Mouse (Mus musculus) embryonic facial prominence, embryonic 12.5 days (tissue): Measurements from ENCODE around the gene Cdkn2aip. TPM values are rescaled to one million over a fixed set of nuclear protein-coding genes. Genes with fewer than 3 reads are reported as not detected.
A peak's percentile ranks its signal among the peaks of the same experiment; 100 is the strongest.

Experiments
- ATAC-seq: fragments of 200-750 bp; cut with Nextera tagmentation; 2 replicates; pipeline ENCODE4 v1.8.0; 2017; ENCODE audit not compliant: insufficient number of reproducible peaks, insufficient read depth, low FRiP score, low TSS enrichment
- H3K27ac ChIP-seq: fragments of 300-500 bp; sonication (generic); 2 replicates; pipeline ENCODE4 v1.5.1; 2016; ENCODE audit warnings: mild to moderate bottlenecking
- H3K27me3 ChIP-seq: fragments of 300-500 bp; sonication (generic); 2 replicates; pipeline ENCODE4 v1.6.1; 2016; ENCODE audit warnings: mild to moderate bottlenecking, moderate library complexity
- H3K36me3 ChIP-seq: fragments of 300-500 bp; sonication (generic); 2 replicates; pipeline ENCODE4 v1.6.1; 2016; ENCODE audit warnings: mild to moderate bottlenecking
- H3K4me1 ChIP-seq: fragments of 300-500 bp; sonication (generic); 2 replicates; pipeline ENCODE4 v1.6.1; 2016
- H3K4me2 ChIP-seq: fragments of 300-500 bp; sonication (generic); replicated peaks from 2 replicates; pipeline ENCODE4 v1.6.1; 2016; ENCODE audit warnings: mild to moderate bottlenecking, moderate library complexity
- H3K4me3 ChIP-seq: fragments of 300-500 bp; sonication (generic); 2 replicates; pipeline ENCODE4 v1.5.1; 2016; ENCODE audit warnings: mild to moderate bottlenecking
- H3K9ac ChIP-seq: fragments of 300-500 bp; sonication (generic); 2 replicates; pipeline ENCODE4 v1.6.1; 2016; ENCODE audit warnings: mild to moderate bottlenecking, moderate library complexity
- H3K9me3 ChIP-seq: fragments of 300-500 bp; sonication (generic); 2 replicates; pipeline ENCODE4 v1.6.1; 2016; ENCODE audit warnings: mild to moderate bottlenecking, moderate library complexity
- WGBS: fragments of 180-500 bp; shearing (Covaris S2); methylation state at CpG from one replicate; pipeline ENCODE4 v1.1.7; 2016; 5-methylcytosine and 5-hydroxymethylcytosine counted together
- polyA plus RNA-seq: library from polyadenylated mRNA; unstranded; fragments of >200 nt; fragmentation: Nextera tagmentation; extraction: Ambion mirVana; gene quantifications from 2 replicates; pipeline ENCODE4 v1.2.1, GENCODE M21; 2016

The Cdkn2aip gene
- polyA plus RNA-seq, 1 experiment from 2014 or later = 33.5 TPM

- 24% methylated on average over 2 of the region's 2 CpGs for WGBS
- H3K9me3 ChIP-seq = no peaks in the 10 kb centered on the region
- no peaks in the 10 kb centered on the region for H3K36me3 ChIP-seq
- peaks cover 7% of the 10 kb centered on the region; the same call in 1 of the 2 replicates for H3K27me3 ChIP-seq
- H3K9ac ChIP-seq = no peak overlapping the region
- no peak for ATAC-seq
- no peaks in the 10 kb centered on the region for H3K4me1 ChIP-seq
- H3K27ac ChIP-seq = no peak overlapping the region
- no peak overlapping the region for H3K4me3 ChIP-seq
- no peak overlapping the region for H3K4me2 ChIP-seq
These were observed 20.6 kb downstream of the Cdkn2aip start for GRCm38 (mm10) chr8:47693119-47693518.

- Histone ChIP-seq H3K9ac (no peak overlapping the region), H3K4me2 (no peak overlapping the region), H3K27ac (no peak overlapping the region), H3K27me3 (peaks cover 7% of the 10 kb centered on the region; the same call in 1 of the 2 replicates), H3K4me1 (no peaks in the 10 kb centered on the region), H3K36me3 (no peaks in the 10 kb centered on the region), H3K9me3 (no peaks in the 10 kb centered on the region), H3K4me3 (no peak overlapping the region)
- ATAC-seq = no peak
- 71% methylated on average over 9 of the region's 10 CpGs for WGBS
These were observed 21.9 kb downstream of the Cdkn2aip start for GRCm38 (mm10) chr8:47691831-47692230.

- Histone ChIP-seq H3K4me2 (peak overlapping the region; percentile 48; the same call in 1 of the 2 replicates), H3K36me3 (no peaks in the 10 kb centered on the region), H3K4me3 (no peak overlapping the region; the same call in 1 of the 2 replicates), H3K9ac (no peak overlapping the region), H3K4me1 (no peaks in the 10 kb centered on the region), H3K27me3 (peaks cover 7% of the 10 kb centered on the region; the same call in 1 of the 2 replicates), H3K27ac (no peak overlapping the region), H3K9me3 (no peaks in the 10 kb centered on the region)
- no peak for ATAC-seq
- 42% methylated on average over 7 of the region's 7 CpGs for WGBS
These were observed 22.4 kb downstream of the Cdkn2aip start for GRCm38 (mm10) chr8:47691303-47691702.

- Histone ChIP-seq H3K36me3 (no peaks in the 10 kb centered on the region), H3K27ac (no peak overlapping the region), H3K4me1 (no peaks in the 10 kb centered on the region), H3K4me3 (peak overlapping the region; percentile 21), H3K9ac (peak overlapping the region; percentile 21), H3K27me3 (peaks cover 7% of the 10 kb centered on the region; the same call in 1 of the 2 replicates), H3K4me2 (peak overlapping the region; percentile 48), H3K9me3 (no peaks in the 10 kb centered on the region)
- 6% methylated on average over 16 of the region's 16 CpGs for WGBS
- no peak for ATAC-seq
These were observed 23.1 kb downstream of the Cdkn2aip start for GRCm38 (mm10) chr8:47690674-47691078.

- H3K27me3 ChIP-seq = peaks cover 7% of the 10 kb centered on the region; the same call in 1 of the 2 replicates
- H3K9me3 ChIP-seq = no peaks in the 10 kb centered on the region
- H3K9ac ChIP-seq = no peak overlapping the region
- WGBS = 57% methylated on average over 12 of the region's 12 CpGs
- ATAC-seq = no peak
- H3K4me2 ChIP-seq = no peak overlapping the region
- no peaks in the 10 kb centered on the region for H3K4me1 ChIP-seq
- H3K4me3 ChIP-seq = no peak overlapping the region
- H3K27ac ChIP-seq = no peak overlapping the region
- no peaks in the 10 kb centered on the region for H3K36me3 ChIP-seq
These were observed 23.9 kb downstream of the Cdkn2aip start for GRCm38 (mm10) chr8:47689704-47690326.

- H3K27me3 ChIP-seq = no peaks in the 10 kb centered on the region
- H3K27ac ChIP-seq = no peak overlapping the region
- H3K36me3 ChIP-seq = 0 out of 2 replicates have a peak, but pooled peaks cover 4% of the 10 kb centered on the region
- H3K4me2 ChIP-seq = no peak overlapping the region
- H3K9ac ChIP-seq = no peak overlapping the region
- H3K4me3 ChIP-seq = no peak overlapping the region
- no peak for ATAC-seq
- H3K9me3 ChIP-seq = no peaks in the 10 kb centered on the region
- 77% methylated on average over 5 of the region's 5 CpGs for WGBS
- H3K4me1 ChIP-seq = no peaks in the 10 kb centered on the region
These were observed 29.3 kb downstream of the Cdkn2aip start for GRCm38 (mm10) chr8:47684441-47684840.

GRCm38 (mm10) chr8:47683994-47684393 is 29.7 kb downstream of the Cdkn2aip start:
- WGBS = 88% methylated on average over 9 of the region's 9 CpGs

GRCm38 (mm10) chr8:47680306-47680705 is 33.4 kb downstream of the Cdkn2aip start:
- Histone ChIP-seq H3K4me1 (peaks cover 4% of the 10 kb centered on the region), H3K36me3 (0 out of 2 replicates have a peak, but pooled peaks cover 4% of the 10 kb centered on the region), H3K4me3 (no peak overlapping the region), H3K9ac (no peak overlapping the region), H3K27ac (no peak overlapping the region), H3K4me2 (no peak overlapping the region), H3K9me3 (no peaks in the 10 kb centered on the region), H3K27me3 (no peaks in the 10 kb centered on the region)
- WGBS = 90% methylated on average over 4 of the region's 4 CpGs
- no peak for ATAC-seq

More at GRCm38 (mm10) chr8:47683994-47684393, 29.7 kb downstream of the Cdkn2aip start:
- Histone ChIP-seq H3K9me3 (no peaks in the 10 kb centered on the region), H3K27me3 (no peaks in the 10 kb centered on the region), H3K4me3 (no peak overlapping the region), H3K4me1 (no peaks in the 10 kb centered on the region), H3K36me3 (0 out of 2 replicates have a peak, but pooled peaks cover 4% of the 10 kb centered on the region), H3K9ac (no peak overlapping the region), H3K27ac (no peak overlapping the region), H3K4me2 (no peak overlapping the region)
- no peak for ATAC-seq

GRCm38 (mm10) chr8:47679603-47680002 is 34.1 kb downstream of the Cdkn2aip start:
- ATAC-seq = no peak
- peaks cover 4% of the 10 kb centered on the region for H3K4me1 ChIP-seq
- H3K27me3 ChIP-seq = no peaks in the 10 kb centered on the region
- no peak overlapping the region for H3K4me3 ChIP-seq
- H3K36me3 ChIP-seq = 0 out of 2 replicates have a peak, but pooled peaks cover 4% of the 10 kb centered on the region
- H3K9ac ChIP-seq = no peak overlapping the region
- H3K27ac ChIP-seq = no peak overlapping the region
- 75% methylated on average over 1 of the region's 1 CpGs for WGBS
- H3K4me2 ChIP-seq = no peak overlapping the region
- no peaks in the 10 kb centered on the region for H3K9me3 ChIP-seq

GRCm38 (mm10) chr8:47676631-47677030 is 37.1 kb downstream of the Cdkn2aip start:
- Histone ChIP-seq H3K9ac (peak overlapping the region; percentile 87; the same call in 1 of the 2 replicates), H3K27ac (no peak overlapping the region), H3K4me3 (peak overlapping the region; percentile 87), H3K9me3 (no peaks in the 10 kb centered on the region), H3K4me2 (peak overlapping the region; percentile 69), H3K27me3 (no peaks in the 10 kb centered on the region), H3K4me1 (peaks cover 4% of the 10 kb centered on the region), H3K36me3 (no peaks in the 10 kb centered on the region)
- 49% methylated on average over 2 of the region's 2 CpGs for WGBS
- ATAC-seq = no peak

GRCm38 (mm10) chr8:47676224-47676623 is 37.5 kb downstream of the Cdkn2aip start:
- ATAC-seq = no peak

GRCm38 (mm10) chr8:47675786-47676185 is 37.9 kb downstream of the Cdkn2aip start:
- no peaks in the 10 kb centered on the region for H3K27me3 ChIP-seq
- peak overlapping the region; percentile 87 for H3K9ac ChIP-seq
- ATAC-seq = peak; percentile 17
- no peaks in the 10 kb centered on the region for H3K9me3 ChIP-seq
- peak overlapping the region; percentile 87 for H3K4me3 ChIP-seq
- H3K4me2 ChIP-seq = peak overlapping the region; percentile 69
- peak overlapping the region; percentile 93 for H3K27ac ChIP-seq
- H3K4me1 ChIP-seq = peaks cover 4% of the 10 kb centered on the region
- H3K36me3 ChIP-seq = no peaks in the 10 kb centered on the region
- WGBS = under 1% methylated on average over 20 of the region's 20 CpGs

More at GRCm38 (mm10) chr8:47676224-47676623, 37.5 kb downstream of the Cdkn2aip start:
- Histone ChIP-seq H3K27me3 (no peaks in the 10 kb centered on the region), H3K9ac (peak overlapping the region; percentile 87; the same call in 1 of the 2 replicates), H3K4me2 (peak overlapping the region; percentile 69), H3K27ac (peak overlapping the region; percentile 46; the same call in 1 of the 2 replicates), H3K4me3 (peak overlapping the region; percentile 87), H3K4me1 (peaks cover 4% of the 10 kb centered on the region), H3K9me3 (no peaks in the 10 kb centered on the region), H3K36me3 (no peaks in the 10 kb centered on the region)
- 2% methylated on average over 15 of the region's 15 CpGs for WGBS
